Comparison of ENCODE assay signal across 19 mouse cellular contexts in genomic region chr17:5022019-5022544, GRCm38 (mm10). TPM values are rescaled to one million over a fixed set of nuclear protein-coding genes. Genes with fewer than 3 reads are reported as not detected.
DNase-seq lines count a peak whose midpoint lies in the region; ATAC-seq and TF ChIP-seq lines count a peak whose summit lies in the region.
"Had no signal": no experiment of that assay in that cellular context is flagged by ENCODE, and none has a peak within 500 bp of the region (broad histone marks: within the 10 kb centered on the region; RNA-seq: fewer than 3 reads in every experiment).

No protein-coding gene starts in this region.

- no peak overlapping the region for H3K27ac ChIP-seq in limb, embryonic 12.5 days
- H3K27ac ChIP-seq in limb, embryonic 10.5 days = no peak overlapping the region
- peak overlapping the region; percentile 5; the same call in 1 of the 2 replicates for H3K27ac ChIP-seq in intestine, embryonic 16.5 days (ENCODE audit: low read length)
- H3K27ac ChIP-seq: forebrain, embryonic 12.5 days; heart, adult 2 months; liver, embryonic 15.5 days had no signal

- TF ChIP-seq CTCF in E14TG2a.4 (conservative IDR thresholded peaks at IDR 0.05; ENCODE audit: low read length) = no peak

- H3K4me3 ChIP-seq in limb, embryonic 12.5 days (replicated peaks) = no peak overlapping the region
- H3K4me3 ChIP-seq in limb, embryonic 10.5 days = no peak overlapping the region
- 0 out of 2 replicates have a peak overlapping the region, but pooled peaks have one; percentile 35 for H3K4me3 ChIP-seq in E14TG2a.4 (replicated peaks; ENCODE audit: low read length)
- H3K4me3 ChIP-seq in intestine, embryonic 16.5 days (ENCODE audit: low read length) = no peak overlapping the region; the same call in 1 of the 2 replicates
- H3K4me3 ChIP-seq: forebrain, embryonic 12.5 days; gastrocnemius, adult 2 months; heart, adult 2 months; liver, embryonic 15.5 days had no signal

- no peaks in the 10 kb centered on the region for H3K27me3 ChIP-seq in limb, embryonic 12.5 days
- no peaks in the 10 kb centered on the region for H3K27me3 ChIP-seq in limb, embryonic 10.5 days (ENCODE audit: low read depth, poor library complexity, severe bottlenecking)
- no peaks in the 10 kb centered on the region for H3K27me3 ChIP-seq in E14TG2a.4 (ENCODE audit: insufficient read depth, low read length)
- no peaks in the 10 kb centered on the region for H3K27me3 ChIP-seq in intestine, embryonic 16.5 days (replicated peaks; ENCODE audit: control insufficient read depth, insufficient read depth, low read length)
- H3K27me3 ChIP-seq: forebrain, embryonic 12.5 days; liver, embryonic 15.5 days had no signal

- no peaks in the 10 kb centered on the region for H3K9me3 ChIP-seq in limb, embryonic 12.5 days
- H3K9me3 ChIP-seq in limb, embryonic 10.5 days (replicated peaks) = no peaks in the 10 kb centered on the region
- no peaks in the 10 kb centered on the region for H3K9me3 ChIP-seq in E14TG2a.4 (ENCODE audit: low read length)
- H3K9me3 ChIP-seq in intestine, embryonic 16.5 days (ENCODE audit: control insufficient read depth, low read length) = no peaks in the 10 kb centered on the region
- H3K9me3 ChIP-seq: forebrain, embryonic 12.5 days; liver, embryonic 15.5 days had no signal

- H3K36me3 ChIP-seq in limb, embryonic 12.5 days = peaks cover 8% of the 10 kb centered on the region; the same call in 1 of the 2 replicates
- peaks cover 10% of the 10 kb centered on the region for H3K36me3 ChIP-seq in limb, embryonic 10.5 days
- H3K36me3 ChIP-seq in E14TG2a.4 (ENCODE audit: insufficient read depth, low read length) = no peaks in the 10 kb centered on the region
- H3K36me3 ChIP-seq in intestine, embryonic 16.5 days (ENCODE audit: control insufficient read depth, insufficient read depth, low read length) = no peaks in the 10 kb centered on the region
- H3K36me3 ChIP-seq: forebrain, embryonic 12.5 days; liver, embryonic 15.5 days had no signal

- ATAC-seq in frontal cortex, adult (ENCODE audit: low TSS enrichment) = peak; percentile 58; the same call in 1 of the 2 replicates
- ATAC-seq in limb, embryonic 12.5 days (ENCODE audit: insufficient number of reproducible peaks, insufficient read depth, low FRiP score, low TSS enrichment, low read depth) = no peak
- ATAC-seq in intestine, embryonic 16.5 days = no peak

- H3K9ac ChIP-seq in limb, embryonic 12.5 days (replicated peaks) = no peak overlapping the region
- no peak overlapping the region for H3K9ac ChIP-seq in intestine, embryonic 16.5 days (ENCODE audit: low read depth, low read length)
- H3K9ac ChIP-seq: liver, embryonic 15.5 days had no signal

- 0 out of 2 replicates have a peak overlapping the region, but pooled peaks have one; percentile 4 for H3K4me2 ChIP-seq in limb, embryonic 12.5 days
- 0 out of 2 replicates have a peak overlapping the region, but pooled peaks have one; percentile 9 for H3K4me2 ChIP-seq in intestine, embryonic 16.5 days (ENCODE audit: low read depth, low read length)
- H3K4me2 ChIP-seq: forebrain, embryonic 12.5 days; liver, embryonic 15.5 days had no signal

- 54% methylated on average over 9 of the region's 9 CpGs for WGBS in limb, embryonic 12.5 days
- 75% methylated on average over 9 of the region's 9 CpGs for WGBS in limb, embryonic 10.5 days
- 47% methylated on average over 9 of the region's 9 CpGs for WGBS in intestine, embryonic 16.5 days

- peaks cover 43% of the 10 kb centered on the region for H3K4me1 ChIP-seq in limb, embryonic 12.5 days (replicated peaks)
- peaks cover 36% of the 10 kb centered on the region for H3K4me1 ChIP-seq in limb, embryonic 10.5 days
- peaks cover 33% of the 10 kb centered on the region for H3K4me1 ChIP-seq in E14TG2a.4 (replicated peaks; ENCODE audit: low read depth, low read length)
- H3K4me1 ChIP-seq in intestine, embryonic 16.5 days (ENCODE audit: control insufficient read depth, insufficient read depth, low read length) = peaks cover 33% of the 10 kb centered on the region

- no peak for DNase-seq in frontal cortex, postnatal 10 days (ENCODE audit: low spot score in 2 of 2)
- DNase-seq in limb, embryonic 10.5 days (ENCODE audit: low spot score) = no peak
- no peak for DNase-seq in thymus, postnatal 10 days (ENCODE audit: low spot score in 2 of 2)
- no peak for DNase-seq in c-Kit-positive CD71-positive TER-119-positive erythroid progenitor cells, embryonic 14.5 days (ENCODE audit: low spot score)
- DNase-seq: cerebellum, adult 11-12 months; cerebellum, postnatal 36 days; gastrocnemius, adult 2 months; heart, postnatal 36 days; layer of hippocampus, postnatal 36 days; left cerebral cortex, postnatal 4 days; right cerebral cortex, adult 18-20 months; thymus, postnatal 4 days had no signal

RNA-seq across cellular contexts. Expression of gene Arid1b, which starts 27.9 kb away (rescaled TPM):
- 17.8 and 18.2 TPM in 2 replicates for polyA plus RNA-seq in limb, embryonic 12.5 days (2016; fragmentation: Nextera tagmentation; extraction: Ambion mirVana)
- 10.7 and 12.5 TPM in 2 replicates for polyA plus RNA-seq in limb, embryonic 10.5 days (2016; fragmentation: Nextera tagmentation; extraction: Ambion mirVana)
- 5.8 and 6.5 TPM in 2 replicates for polyA plus RNA-seq in intestine, embryonic 16.5 days (2015; fragmentation: Nextera tagmentation; extraction: Ambion mirVana)
